Mouse (Mus musculus) stomach, postnatal 0 days (tissue): ENCODE data around the gene Grid2ip.
A peak's percentile ranks its signal among the peaks of the same experiment; 100 is the strongest.

Source experiments
- CTCF ChIP-seq: IDR thresholded peaks from 2 replicates; pipeline ENCODE4 v1.5.1; 2016; ENCODE audit warnings: antibody characterized with exemption, low read depth, mild to moderate bottlenecking, moderate library complexity
- EP300 ChIP-seq: optimal IDR thresholded peaks from 2 replicates; pipeline ENCODE3; 2016; ENCODE audit warnings: antibody characterized with exemption

DNA sequence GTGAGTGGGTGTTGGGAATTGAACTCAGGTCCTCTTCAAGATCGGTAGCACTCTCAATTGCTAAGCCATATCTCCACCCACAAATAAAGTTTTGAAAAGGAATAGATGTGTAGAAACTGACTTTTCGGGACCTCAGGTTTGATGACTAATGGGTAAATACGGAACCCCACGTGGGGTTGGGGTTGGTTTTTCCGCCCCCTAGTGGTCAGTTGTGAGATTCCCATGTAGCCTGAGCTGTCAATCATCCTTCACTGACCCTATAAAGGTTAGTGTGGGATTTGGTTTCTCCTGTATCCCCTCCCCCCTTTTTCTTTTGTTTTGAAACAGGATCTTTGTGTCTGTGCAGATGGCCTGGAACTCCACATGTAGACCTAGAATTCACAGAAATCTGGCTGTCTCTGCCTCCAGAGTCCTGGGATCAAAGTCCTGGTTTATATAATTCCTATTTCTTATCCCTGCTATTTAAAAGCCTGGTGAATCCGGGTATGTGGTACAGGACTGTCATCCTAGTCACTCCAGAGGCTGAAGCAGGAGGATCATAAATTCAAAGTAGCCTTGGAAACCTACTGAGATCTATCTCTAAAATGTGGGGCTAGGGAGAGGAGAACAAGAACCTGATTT, 66.9 kb downstream of the Grid2ip start:
- TF ChIP-seq CTCF: peak; percentile 87
- TF ChIP-seq EP300: no peak
